Mouse (Mus musculus) cerebellum, postnatal 36 days (tissue): ENCODE measurements around the gene Cd300ld5.
"Not testable (repeated sequence)": the region's sequence is repeated elsewhere in the genome, so short reads cannot be mapped to it uniquely, and the experiment has no call there.

Experiments used
- DNase-seq, 2 experiments: peaks; one replicate each; pipeline ENCODE4 v3.0.0; 2021 to 2022; ENCODE audit warnings: mixed read lengths in 2 of 2

Cd300ld5 gene

DNA sequence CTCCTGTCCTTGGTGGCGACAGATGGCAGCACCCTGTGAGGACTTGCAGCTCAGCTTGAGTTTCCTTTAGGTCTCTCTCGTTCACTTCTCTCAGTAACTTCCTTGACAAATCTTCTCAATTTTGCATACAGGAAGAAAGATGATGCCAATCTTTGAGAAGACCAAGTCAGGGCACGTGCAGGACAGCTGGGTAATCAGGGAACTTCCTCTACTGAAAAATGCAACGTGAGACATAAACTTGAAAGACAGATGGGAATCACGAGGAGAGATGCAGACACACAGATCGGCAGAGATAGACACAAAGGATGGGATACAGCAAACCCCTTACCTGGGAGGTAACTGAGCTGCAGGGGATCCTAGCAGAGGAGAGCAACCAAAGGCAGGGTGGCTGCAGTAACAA, at the start of gene Cd300ld5:
Cd300ld5 (minus strand) TSS at position 101 of the 400 bp plus-strand sequence.
- DNase-seq, result not testable (repeated sequence)

DNA sequence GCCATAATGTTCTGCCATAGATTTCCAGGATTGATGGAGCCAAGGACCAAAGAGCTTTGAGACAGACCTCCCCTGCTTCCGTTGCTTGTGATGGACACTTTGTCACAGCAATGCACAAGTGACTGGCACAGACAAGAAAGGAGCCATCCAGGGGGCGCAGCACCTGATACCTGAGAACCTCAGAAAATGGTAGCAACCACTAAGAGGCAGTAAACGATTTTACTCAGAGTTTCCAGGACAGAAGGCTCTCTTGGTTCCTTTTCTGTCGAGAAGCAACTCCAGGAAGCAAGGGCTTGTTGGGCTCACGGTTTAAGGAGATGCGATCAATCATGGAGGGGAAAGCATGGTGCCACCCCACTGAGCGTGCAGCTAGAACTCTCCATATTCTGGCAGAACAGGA, 48.6 kb upstream of the Cd300ld5 start:
- no peak for DNase-seq

DNA sequence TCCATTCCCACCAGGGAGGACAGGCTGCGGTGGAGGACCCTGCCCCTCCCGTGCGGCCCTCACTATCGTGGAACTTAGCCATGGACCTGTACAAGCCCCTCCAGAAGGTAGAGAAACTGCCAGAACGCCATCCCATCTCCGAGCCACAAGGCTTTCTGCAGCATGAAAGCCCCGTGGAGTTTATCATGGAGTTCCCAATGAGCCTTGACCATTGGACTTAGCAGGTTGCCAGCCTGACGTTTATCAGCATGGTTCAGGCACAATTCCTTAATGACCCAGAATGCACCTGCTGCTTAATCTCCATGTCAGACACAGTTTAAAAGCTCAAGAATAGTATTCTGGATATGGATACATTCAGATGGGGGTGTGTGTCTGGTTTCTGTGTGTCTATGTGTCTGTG, 47.5 kb upstream of the Cd300ld5 start:
- DNase-seq, result no peak

DNA sequence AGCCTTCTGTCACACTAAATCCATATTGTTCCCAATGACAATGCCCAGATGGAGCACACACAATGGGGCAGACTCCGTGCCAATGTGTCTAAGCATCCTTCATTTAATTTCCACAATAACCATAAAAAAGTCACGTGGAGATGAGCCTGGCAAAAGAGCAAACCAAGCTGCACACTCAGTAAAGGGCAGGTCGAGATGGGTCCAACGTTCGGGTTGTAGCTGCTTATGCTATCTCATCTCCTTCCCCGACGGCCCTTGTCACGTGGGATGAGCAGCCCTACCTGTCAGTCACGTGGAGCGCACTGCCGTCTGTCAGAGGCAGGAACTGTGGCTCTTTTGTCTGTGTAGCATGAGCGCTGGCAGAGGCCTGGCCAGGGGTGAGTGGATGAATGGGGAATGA, 47.0 kb upstream of the Cd300ld5 start:
- DNase-seq, result peak in 1 of 2 experiments; percentile 30

DNA sequence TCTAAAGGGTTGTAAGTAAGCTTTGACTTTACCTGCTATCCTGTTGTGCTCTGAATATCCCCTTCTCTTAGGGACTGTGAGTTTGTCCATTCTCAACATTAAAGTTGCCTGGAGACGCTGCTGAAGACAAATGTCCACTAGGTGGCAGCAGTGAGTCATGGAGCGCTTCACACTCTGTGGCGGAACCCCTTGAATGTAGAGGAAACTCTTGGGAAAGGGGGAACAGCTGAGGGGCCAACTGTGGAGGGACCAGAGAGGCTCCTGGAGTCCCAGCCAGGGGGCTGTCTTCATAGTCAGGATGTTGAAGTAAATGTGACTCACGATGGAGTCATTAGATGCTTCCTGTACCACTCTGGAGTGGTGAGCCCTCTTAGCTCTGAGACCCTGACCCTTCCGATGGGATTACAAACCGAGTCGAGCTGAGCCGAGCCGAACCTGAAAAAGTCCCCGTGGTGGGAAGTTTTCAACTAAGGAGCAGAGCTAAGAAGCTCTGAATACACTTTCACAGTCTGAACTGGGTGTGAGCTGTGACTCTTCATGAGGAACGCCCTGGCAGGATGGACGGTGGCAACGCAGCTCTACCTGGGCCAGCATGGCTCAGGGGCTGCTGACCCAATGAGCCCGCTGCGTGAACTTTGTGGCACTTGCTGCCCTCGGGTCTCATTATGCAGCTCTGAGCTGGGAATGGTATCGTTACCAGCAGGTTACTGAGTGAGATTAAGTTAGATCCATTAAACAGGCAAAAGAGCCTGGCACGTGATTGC, 46.0 kb upstream of the Cd300ld5 start:
- DNase-seq, result peak; percentile 78 to 88

DNA sequence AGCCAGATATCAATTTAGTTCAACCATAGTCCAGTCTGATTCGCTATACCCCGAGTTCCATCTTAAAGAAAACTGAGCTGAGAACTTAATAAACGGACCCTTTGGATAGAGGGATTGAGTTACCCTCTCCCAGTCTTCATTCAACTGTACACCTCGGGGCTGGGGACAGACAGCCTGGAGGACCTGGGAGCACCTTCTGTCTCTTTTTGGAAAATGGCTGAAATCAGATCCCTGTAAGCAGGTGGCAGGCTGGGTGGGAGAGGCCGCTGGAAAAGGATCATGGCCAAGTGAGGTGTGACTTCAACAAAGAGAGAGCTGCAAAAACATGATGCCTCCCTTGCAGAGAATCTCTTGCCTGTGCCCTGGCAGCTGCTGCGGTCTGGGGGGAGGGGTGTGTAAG, 44.6 kb upstream of the Cd300ld5 start:
- no peak for DNase-seq

DNA sequence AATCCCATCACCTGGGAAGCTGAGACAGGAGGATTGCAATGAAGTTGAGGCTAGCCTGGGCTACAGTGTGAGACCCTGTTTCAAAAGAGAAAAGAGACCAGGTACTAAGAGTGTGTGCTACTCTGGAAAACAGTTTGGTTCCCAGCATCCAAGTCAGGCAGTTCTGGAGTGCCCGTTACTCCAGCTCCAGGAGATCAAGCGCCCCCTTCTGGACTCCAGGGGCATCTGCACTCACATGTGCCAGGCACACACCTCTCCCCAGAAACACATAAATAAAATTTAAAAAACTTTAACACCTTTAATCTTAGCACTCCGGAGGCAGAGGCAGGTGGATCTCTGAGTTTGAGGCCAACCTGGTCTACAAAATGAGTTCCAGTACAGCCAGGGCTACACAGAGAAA, 43.8 kb upstream of the Cd300ld5 start:
- DNase-seq, result no peak

DNA sequence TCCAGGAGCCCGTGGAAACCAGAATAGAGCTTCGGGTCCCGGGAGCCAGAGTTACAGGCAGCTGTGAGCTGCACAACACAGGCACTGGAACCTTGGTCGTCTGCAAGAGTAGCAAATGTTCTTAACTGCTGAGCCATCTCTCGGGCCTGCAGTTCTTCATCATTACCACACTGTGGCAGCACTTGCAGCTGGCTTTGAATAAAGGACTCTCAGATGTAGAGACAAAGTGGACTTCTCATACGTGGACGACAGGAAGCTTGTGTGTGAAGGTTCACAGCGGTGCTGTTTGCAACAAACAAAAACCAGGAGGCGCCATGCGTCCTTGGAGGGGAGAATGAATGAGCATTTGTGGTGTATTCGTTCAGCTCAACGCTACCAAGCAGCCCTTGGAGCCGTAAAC, 43.3 kb upstream of the Cd300ld5 start:
- peak; percentile 67 to 78 for DNase-seq

DNA sequence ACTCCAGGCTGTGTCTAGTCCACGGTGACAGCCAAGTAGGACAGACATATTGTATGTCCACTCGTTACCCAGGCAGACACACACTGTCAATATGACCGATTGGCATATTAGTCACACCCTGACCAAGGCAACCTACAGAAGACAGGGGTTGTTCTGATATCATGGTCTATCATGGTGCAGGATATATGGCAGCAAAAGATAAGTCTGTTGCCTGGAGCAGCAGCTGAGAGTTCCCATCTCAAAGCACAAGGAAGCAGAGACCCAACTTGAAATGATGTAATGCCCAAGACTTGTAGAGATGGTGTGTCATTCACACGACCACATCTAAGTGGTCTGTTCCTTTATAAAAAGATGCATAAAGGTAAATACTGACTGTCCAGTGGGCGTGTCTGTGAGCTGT, 41.1 kb upstream of the Cd300ld5 start:
- no peak for DNase-seq

DNA sequence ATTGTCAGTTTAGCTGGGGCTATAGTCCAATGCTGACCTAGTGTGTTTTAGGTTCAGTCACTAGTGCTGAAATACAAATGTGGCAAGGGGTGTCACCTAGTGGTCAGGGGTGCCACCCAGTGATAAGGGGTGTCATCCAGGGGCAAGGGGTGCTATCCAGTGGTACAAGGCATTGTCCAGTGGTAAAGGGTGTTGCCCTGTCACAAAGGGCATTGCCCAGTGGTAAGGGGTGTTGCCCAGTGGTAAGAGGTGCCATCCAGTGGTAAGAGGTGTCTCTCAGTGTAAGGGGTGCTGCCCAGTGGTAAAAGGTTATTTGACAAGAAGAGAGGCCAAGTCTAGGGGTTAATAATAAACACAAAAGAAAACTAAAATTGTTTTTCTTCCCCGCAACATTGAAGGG, 39.9 kb upstream of the Cd300ld5 start:
- DNase-seq, result no peak

DNA sequence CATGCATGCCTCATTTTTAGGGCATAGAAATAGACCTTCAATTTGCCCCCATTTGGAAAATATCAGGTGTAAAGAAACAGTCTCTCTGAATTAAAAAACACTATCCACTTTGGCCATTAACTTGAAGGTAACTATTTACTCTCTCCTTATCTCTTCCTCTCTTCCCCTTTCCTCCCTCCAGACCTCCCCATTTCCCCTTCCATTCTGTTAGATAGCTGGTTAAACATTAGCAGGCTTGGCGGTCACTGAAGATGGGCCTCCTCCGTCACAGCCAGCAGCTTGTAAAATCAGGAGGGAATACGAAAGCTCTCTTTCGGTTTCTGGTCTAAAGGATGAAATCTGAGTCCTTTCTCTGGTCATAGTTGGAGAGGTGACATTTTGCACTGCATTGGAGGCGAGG, 38.3 kb upstream of the Cd300ld5 start:
- no peak for DNase-seq

DNA sequence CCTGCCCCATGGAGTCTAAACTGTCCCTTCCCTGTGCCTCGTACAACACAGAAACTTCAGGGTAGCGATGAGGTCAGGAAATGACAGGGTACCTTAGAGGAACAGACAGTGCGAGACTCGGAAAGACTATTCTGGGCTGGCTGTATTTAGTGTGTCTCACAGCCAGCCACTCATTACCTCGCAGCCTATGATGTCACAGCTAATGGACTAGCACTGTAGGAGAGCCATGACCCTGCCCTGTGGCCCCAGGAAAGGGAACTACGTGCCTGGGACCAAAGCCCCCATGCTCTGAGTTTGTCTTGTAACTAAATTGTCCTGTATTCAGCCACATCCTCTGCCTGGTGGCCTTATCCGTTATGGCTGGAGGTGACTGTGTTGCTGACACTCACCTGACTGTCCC, 37.8 kb upstream of the Cd300ld5 start:
- no peak for DNase-seq

DNA sequence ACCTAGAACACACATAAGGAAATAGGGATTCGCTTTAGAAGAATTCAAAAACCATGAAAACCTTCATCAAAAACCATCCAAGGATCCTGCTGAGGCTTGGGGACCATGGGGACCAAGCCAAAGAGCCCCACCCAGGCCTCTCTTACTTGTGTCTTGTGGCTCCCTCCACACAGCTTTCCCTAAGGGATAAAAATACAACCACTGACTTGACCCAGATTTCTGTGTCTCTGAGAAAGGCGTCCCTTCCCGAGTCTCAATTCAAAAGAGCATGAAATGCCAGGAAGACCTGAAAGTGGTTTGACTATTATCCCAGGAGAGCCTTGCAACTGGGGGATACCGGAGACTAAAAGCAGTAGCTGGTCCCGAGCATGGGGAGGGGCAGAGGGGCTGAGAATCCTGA, 35.4 kb upstream of the Cd300ld5 start:
- no peak for DNase-seq

DNA sequence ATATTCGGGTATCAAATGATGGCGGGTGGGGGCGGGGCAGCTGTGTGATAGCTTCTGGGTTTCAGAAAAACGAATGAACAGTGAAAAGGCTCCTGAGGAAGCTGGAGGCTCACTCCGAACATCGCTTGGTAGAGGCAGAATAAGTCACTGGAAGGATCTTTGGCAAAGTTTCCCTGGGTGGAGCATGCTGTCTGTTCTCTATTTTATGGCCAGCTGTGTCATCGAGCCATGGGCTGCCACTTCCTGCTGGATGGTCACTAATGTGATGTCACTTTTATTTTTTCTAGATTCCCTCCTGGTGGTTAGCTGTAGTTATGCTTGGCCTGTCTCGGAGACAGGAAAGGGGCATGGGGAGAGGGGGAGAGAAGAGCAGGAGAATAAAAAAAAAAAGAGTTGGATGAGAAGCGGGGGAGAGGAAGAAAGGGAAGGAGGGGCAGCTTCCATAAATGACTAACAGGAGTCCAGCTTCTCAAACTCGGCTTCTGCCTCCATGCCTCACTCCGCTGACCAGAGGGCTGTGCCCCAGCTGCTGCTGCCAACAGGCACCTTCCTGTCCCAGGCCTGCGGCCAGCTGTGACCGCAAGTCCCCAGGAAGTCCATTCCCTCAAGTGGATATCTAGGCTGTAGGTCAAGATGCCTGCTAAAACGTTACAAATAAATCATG, 34.2 kb upstream of the Cd300ld5 start:
- DNase-seq, result no peak

DNA sequence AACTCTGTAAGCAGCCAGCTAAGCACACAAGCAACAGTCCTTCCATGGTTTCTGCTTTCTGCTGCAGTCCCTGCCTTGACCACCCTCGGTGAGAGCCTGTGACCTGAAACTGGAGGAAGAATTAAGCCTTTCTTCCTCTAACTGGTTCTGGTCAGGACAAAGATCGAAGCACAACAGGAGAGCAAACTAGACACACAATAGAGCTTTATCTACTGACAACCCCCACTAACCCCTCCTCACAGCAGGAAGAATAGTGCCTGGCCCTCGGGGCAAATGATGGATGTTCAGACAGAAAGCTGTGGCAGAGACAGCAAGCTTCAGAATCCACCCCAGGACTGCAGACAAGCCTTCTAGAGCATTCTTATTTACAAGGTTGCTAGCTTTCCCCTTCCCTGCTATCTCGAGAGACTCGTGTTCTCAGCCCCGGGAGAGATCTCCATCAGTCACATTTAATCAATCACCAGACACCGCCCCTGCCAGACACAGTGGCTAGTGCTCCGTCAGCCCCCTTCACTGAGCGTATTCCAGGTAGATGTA, 33.5 kb upstream of the Cd300ld5 start:
- no peak for DNase-seq

DNA sequence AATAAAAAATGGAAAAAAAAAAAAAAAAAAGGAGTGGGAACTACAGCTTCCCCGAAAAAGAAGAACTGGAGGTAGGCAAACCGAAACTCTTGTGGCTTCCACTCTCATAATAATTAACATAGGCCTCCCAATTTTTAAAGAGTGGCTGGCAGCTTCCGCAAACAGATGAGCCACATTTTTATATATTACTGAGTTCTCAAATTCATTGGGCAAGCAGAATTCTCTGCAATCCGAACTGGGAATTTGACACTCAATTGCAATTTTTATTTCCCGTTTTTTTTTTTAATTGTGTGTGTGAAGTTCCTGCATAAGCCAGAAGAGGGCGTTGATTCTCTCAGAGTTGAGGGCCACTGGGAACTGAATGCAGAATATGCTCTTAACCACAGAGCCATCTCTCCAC, 29.2 kb upstream of the Cd300ld5 start:
- no peak for DNase-seq

DNA sequence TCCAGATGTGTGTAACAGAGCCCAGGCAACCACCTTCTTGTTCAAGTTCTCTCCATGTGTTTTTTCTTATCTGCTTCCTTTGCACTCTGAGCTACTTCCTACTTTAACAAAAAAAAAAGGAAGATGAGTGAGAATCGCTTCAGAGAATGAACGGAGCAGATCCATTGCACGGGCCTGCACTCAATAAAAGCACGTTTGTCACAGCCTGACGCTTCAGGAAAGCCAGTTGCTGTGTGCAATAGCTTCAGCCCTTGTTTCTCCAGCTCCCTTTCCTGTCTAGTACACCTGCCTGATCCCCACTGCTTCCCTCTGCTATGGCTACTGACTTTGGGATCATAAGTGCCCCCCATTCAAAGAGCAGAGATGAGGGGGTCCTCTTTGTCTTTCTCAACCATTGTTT, 24.5 kb upstream of the Cd300ld5 start, which contains the start of gene Cd300e:
Cd300e (minus strand) TSS at position 101 of the 400 bp plus-strand sequence.
- DNase-seq, result no peak

DNA sequence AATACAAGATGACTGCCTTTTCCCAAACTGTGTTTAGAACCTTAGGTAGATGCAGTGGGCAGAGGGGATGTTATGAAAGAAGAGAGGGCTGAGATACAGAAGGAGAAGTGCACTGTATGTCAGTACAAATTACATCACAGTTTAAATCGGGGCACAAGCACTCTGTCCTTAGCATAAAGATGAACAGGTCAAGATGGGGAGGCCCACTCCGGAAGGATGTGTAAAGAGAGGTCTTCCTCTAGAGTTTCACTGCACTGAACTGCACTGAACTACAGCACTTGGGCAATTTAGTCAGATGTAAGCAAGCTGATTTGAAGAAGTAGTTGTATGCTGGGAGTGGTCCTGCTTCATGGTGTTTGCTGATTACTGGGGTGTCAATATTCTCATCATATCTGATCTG, 22.2 kb upstream of the Cd300ld5 start:
- no peak for DNase-seq

DNA sequence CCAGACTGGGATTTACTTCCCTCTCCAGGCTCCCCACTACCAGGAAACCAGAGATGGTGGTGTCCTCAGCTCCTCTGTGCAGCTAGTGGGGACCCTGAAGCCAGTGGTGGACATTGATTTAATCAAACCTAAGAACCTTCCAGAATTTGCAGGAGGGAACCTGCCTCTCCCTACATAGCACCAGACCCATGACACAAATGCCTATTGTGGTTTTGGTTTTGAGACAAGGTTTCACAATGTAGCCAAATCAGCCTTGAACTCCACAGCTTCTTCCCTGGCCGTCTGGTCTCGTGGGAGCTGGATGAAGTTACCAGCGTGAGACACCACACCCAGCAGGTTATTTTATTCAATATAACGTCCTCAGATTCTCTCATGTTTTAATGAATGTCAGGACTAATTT, 21.1 kb upstream of the Cd300ld5 start:
- DNase-seq, result no peak

DNA sequence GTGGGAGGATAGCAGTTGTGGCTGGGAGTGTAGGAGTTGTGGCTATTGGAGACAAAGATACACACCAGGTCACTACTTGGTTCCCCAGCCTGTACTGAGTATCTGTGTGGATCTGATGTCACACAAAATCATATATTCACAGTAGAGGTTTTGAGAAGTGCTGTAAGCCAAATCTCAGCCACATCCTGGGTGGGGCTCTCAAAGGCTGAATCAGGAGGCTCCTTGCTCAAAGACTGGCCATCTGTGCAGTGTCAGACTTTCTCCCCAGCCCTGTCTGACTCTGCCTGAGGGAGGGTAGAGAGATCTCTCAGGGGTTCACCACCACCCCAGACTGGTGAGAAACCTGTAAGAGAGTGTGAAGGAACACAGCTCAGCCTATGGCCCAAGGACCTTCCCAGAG, 17.0 kb upstream of the Cd300ld5 start:
- no peak for DNase-seq

DNA sequence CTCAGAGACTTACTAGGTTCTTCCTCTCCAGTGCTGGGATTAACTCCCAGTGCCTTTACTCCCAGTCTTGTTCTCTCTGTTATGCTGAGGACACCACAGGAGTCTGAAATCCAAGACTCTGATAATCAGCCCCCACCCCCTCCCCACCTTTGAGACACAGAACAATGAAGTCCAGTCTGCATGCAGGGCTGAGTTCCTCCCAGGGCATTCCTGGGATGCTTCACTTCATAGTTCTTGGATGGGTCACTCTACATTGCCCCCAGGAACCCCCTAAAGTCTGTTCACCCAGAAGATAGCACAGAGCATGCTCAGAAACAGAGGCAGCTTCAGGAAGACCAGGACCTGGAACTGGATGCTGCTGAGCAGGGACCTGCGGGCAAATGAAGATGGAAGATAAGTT, 15.4 kb upstream of the Cd300ld5 start:
- no peak for DNase-seq

DNA sequence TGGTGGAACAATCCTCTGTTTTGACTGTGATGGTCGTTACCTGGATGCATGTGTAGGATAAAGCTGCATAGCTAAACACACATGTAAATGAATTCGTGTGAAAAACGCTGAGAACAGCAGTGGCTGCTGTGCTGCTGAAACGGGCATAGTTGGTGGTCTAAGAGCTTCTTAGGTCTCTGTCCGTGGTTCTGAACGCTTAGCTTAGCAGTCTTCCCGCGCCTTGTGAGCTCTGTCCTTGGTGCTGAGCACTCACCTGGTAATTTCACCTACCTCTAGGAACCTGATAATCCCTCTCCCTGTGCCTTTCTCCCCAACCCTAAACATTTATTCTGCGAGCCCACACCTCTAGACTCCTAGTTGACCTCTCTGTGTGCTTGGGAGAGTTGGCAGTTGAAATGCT, 14.6 kb upstream of the Cd300ld5 start:
- DNase-seq, result no peak

DNA sequence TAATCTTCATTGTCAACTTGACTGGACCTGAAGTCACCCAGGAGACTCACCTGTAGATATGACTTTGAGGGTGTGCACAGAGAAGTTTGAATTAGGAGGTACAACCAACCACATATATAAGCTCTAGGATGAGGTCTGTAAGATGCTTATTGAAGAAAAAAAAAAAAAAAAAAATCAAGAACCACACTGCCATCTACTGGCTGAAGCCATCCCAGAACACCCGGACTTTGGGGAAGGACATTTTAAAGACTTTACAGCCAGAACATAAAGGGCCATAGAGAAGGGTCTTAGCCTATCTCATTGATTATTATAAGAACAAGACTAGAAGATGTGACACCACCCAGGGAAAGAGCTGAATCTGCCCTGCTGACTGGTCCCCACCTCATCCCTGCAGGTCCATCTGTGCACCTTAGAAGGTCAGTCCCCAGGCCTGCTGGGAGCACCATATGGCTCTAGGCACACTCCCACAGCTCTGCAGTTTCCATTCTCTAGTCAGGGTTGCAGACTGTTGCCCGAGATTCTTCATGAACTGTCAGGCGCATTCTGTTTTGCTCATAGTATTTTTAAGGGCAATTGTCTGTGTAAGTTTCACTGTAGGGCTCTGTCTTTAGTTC, 11.8 kb upstream of the Cd300ld5 start:
- peak; percentile 95 to 97 for DNase-seq

DNA sequence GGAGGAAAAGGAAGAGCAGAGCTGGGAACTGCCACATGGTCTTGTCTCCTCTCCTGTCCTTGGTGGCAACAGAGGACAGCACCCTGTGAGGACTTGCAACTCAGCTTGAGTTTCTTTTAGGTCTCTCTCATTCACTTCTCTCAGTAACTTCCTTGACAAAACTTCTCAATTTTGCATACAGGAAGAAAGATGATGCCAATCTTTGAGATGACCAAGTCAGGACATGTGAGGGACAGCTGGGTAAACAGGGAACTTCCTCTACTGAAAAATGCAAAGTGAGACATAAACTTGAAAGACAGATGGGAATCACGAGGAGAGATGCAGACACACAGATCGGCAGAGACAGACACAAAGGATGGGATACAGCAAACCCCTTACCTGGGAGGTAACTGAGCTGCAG, 10.7 kb upstream of the Cd300ld5 start, which contains the start of gene Cd300ld3:
Cd300ld3 (minus strand) TSS at position 151 of the 400 bp plus-strand sequence.
- DNase-seq, result peak in 1 of 2 experiments; percentile 26
